Mouse (Mus musculus) limb, embryonic 11.5 days (tissue): ENCODE measurements at regions not wholly inside any gene's neighbourhood (a gene's known extent, or its start where the extent isn't known, plus 50 kb on each side); places are given as distances from the start of the nearest gene placed in this dataset.
A peak's percentile ranks its signal among the peaks of the same experiment; 100 is the strongest.

ENCODE experiments used
- ATAC-seq: fragments of 200-750 bp; cut with Nextera tagmentation; 2 replicates; pipeline ENCODE4 v1.8.0; 2017; ENCODE audit warnings: low read depth; ENCODE audit not compliant: insufficient number of reproducible peaks, low FRiP score, low TSS enrichment
- DNase-seq: peaks from one replicate; pipeline ENCODE4 v3.0.0-alpha.2; 2015; ENCODE audit warnings: low spot score
- H3K27ac ChIP-seq: fragments of 300-500 bp; sonication (generic); replicated peaks from 2 replicates; pipeline ENCODE4 v1.5.1; 2014; ENCODE audit warnings: low read depth, mild to moderate bottlenecking, low read length
- H3K27me3 ChIP-seq: fragments of 300-500 bp; sonication (generic); 2 replicates; pipeline ENCODE4 v1.6.1; 2014; ENCODE audit warnings: mild to moderate bottlenecking, low read length, mixed read lengths; ENCODE audit not compliant: control insufficient read depth, insufficient read depth
- H3K36me3 ChIP-seq: fragments of 300-500 bp; sonication (generic); 2 replicates; pipeline ENCODE4 v1.6.1; 2014; ENCODE audit warnings: mild to moderate bottlenecking, low read length, moderate library complexity, mixed read lengths; ENCODE audit not compliant: control insufficient read depth, insufficient read depth
- H3K4me1 ChIP-seq: fragments of 300-500 bp; sonication (generic); 2 replicates; pipeline ENCODE4 v1.6.1; 2014; ENCODE audit warnings: low read length, mixed read lengths; ENCODE audit not compliant: control insufficient read depth, insufficient read depth
- H3K4me2 ChIP-seq: fragments of 300-500 bp; sonication (generic); 2 replicates; pipeline ENCODE4 v1.6.1; 2014; ENCODE audit warnings: low read depth, mild to moderate bottlenecking, moderate library complexity; ENCODE audit not compliant: severe bottlenecking
- H3K4me3 ChIP-seq: fragments of 300-500 bp; sonication (generic); 2 replicates; pipeline ENCODE4 v1.5.1; 2014; ENCODE audit warnings: low read depth, low read length
- H3K9ac ChIP-seq: fragments of 300-500 bp; sonication (generic); 2 replicates; pipeline ENCODE4 v1.6.1; 2014; ENCODE audit warnings: mild to moderate bottlenecking, low read length
- H3K9me3 ChIP-seq: fragments of 300-500 bp; sonication (generic); 2 replicates; pipeline ENCODE4 v1.6.1; 2016; ENCODE audit warnings: low read length; ENCODE audit not compliant: control insufficient read depth
- WGBS: fragments of 180-500 bp; shearing (Covaris S2); extraction: QIAGEN DNeasy Blood & Tissue Kit; methylation state at CpG from one replicate; pipeline ENCODE4 v1.1.7; 2014; 5-methylcytosine and 5-hydroxymethylcytosine counted together

DNA sequence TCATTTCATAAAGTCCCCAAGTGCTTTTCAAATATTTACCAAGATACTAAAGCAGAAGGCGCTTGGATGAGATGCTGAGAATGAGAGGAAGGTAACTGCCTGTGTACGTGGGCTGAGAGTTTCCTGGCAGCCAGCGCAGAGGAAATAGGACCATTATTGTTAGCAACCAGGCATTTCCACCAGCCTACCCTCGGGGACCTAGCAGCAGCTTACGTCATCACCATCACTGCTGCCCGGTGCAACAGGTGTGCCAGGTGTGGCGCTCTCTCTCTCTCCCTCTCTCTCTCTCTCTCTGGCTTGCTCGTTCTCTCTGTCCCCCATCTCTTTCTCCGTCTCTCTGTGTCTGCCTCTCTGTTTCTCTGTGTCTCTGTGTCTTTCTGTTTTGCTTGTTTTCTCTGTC, 55.1 kb upstream of the Fam222a start:
- Histone ChIP-seq H3K4me3 (no peak overlapping the region), H3K27ac (no peak overlapping the region), H3K4me2 (0 out of 2 replicates have a peak overlapping the region, but pooled peaks have one; percentile 12), H3K9me3 (no peaks in the 10 kb centered on the region), H3K27me3 (peaks cover 11% of the 10 kb centered on the region; the same call in 1 of the 2 replicates), H3K9ac (no peak overlapping the region), H3K4me1 (peaks cover 19% of the 10 kb centered on the region), H3K36me3 (no peaks in the 10 kb centered on the region)
- ATAC-seq (no peak), DNase-seq (no peak)
- WGBS = 21% methylated on average over 9 of the region's 9 CpGs

DNA sequence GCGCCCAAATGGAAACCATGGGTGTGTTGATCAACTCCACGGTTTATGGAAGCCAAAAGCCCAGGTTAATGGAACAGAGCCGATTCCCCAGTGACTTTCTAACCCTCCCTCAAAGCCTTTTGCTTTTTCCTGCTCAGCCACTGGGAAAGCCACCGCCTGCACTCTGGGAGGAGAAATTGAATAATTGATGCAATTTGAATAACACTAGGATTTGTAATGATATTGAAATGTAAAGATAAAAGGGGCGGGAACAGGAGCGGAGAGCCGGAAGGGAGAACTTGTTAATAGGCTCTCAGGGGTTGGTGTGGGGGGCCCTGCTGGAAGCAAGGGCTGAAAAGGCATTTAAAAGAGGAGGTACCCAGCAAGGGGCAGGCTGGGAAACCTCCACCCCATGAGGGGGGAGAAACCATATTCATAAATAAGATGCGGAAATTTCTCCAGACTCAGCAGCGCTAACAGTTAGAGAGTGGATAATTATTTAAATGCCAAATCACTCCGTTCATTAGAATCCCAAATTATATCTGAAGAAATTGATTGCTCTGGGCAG, 53.8 kb upstream of the Fam222a start:
- H3K36me3 ChIP-seq = no peaks in the 10 kb centered on the region
- 8% methylated on average over 10 of the region's 10 CpGs for WGBS
- H3K4me3 ChIP-seq = no peak overlapping the region
- no peak for ATAC-seq
- H3K4me1 ChIP-seq = peaks cover 19% of the 10 kb centered on the region
- H3K9ac ChIP-seq = no peak overlapping the region
- H3K4me2 ChIP-seq = 0 out of 2 replicates have a peak overlapping the region, but pooled peaks have one; percentile 10
- H3K27me3 ChIP-seq = peaks cover 11% of the 10 kb centered on the region; the same call in 1 of the 2 replicates
- no peaks in the 10 kb centered on the region for H3K9me3 ChIP-seq
- no peak for DNase-seq
- H3K27ac ChIP-seq = no peak overlapping the region

DNA sequence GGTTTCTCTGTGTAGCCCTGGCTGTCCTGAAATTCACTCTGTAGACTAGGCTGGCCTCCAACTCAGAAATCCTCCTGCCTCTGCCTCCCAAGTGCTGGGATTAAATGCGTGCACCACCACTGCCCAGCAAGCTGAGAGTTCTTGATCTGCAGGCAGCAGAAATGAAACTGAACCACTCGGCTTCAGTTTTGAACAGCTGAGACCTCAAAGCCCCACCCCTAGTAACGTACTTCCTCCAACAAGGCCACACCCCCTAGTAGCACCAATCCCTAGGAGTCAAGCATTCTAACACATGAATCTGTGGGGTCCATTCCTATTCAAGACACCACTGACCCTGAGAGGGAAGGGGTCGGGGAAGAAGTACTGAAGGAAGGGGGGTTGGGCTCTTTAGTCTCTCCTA, 50.8 kb upstream of the Fam222a start:
- Histone ChIP-seq H3K27ac (no peak overlapping the region), H3K4me1 (peaks cover 12% of the 10 kb centered on the region), H3K4me2 (no peak overlapping the region), H3K27me3 (peaks cover 11% of the 10 kb centered on the region; the same call in 1 of the 2 replicates), H3K4me3 (no peak overlapping the region), H3K9ac (no peak overlapping the region), H3K9me3 (no peaks in the 10 kb centered on the region), H3K36me3 (no peaks in the 10 kb centered on the region)
- no peak for DNase-seq
- 86% methylated on average over 4 of the region's 4 CpGs for WGBS
- no peak for ATAC-seq

DNA sequence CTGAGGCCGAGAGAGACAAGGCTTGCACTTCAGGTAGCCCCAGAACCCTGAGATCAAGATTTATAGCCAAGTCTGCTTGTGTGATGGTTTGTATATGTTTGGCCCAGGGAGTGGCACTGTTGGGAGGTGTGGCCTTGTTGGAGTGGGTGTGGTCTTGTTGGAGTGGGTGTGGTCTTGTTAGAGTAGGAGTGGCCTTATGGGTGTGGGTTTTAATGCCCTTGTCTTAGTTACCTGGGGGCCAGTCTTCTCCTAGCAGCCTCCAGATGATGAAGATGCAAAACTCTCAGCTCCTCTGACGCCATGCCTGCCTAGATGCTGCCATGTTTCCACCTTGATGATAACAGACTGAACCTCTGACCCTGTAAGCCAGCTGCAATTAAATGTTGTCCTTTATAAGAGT, 49.8 kb upstream of the Fam222a start:
- Histone ChIP-seq H3K27ac (no peak overlapping the region), H3K4me1 (peaks cover 11% of the 10 kb centered on the region), H3K36me3 (no peaks in the 10 kb centered on the region), H3K9ac (no peak overlapping the region), H3K27me3 (peaks cover 9% of the 10 kb centered on the region; the same call in 1 of the 2 replicates), H3K4me3 (no peak overlapping the region), H3K9me3 (no peaks in the 10 kb centered on the region), H3K4me2 (no peak overlapping the region)
- ATAC-seq (no peak), DNase-seq (no peak)
- 78% methylated on average over 2 of the region's 2 CpGs for WGBS
